Mouse (Mus musculus) c-Kit-positive CD71-positive TER-119-positive erythroid progenitor cells, embryonic 14.5 days (primary cell): Measurements from ENCODE around the gene Ppa1.
A peak's percentile ranks its signal among the peaks of the same experiment; 100 is the strongest.

Source experiments
- DNase-seq: peaks from one replicate; pipeline ENCODE4 v3.0.0-alpha.2; 2013; ENCODE audit warnings: low spot score

Gene Ppa1

GRCm38 (mm10) chr10:61648737-61649645, 639 bp downstream of the Ppa1 start:
- peak; percentile 69 for DNase-seq

GRCm38 (mm10) chr10:61654105-61654504, 5.8 kb downstream of the Ppa1 start:
- no peak for DNase-seq

- no peak for DNase-seq
Observed at GRCm38 (mm10) chr10:61654691-61655090, 6.3 kb downstream of the Ppa1 start.

- DNase-seq = no peak
Observed at GRCm38 (mm10) chr10:61655188-61655587, 6.8 kb downstream of the Ppa1 start.

GRCm38 (mm10) chr10:61656928-61657882, 8.9 kb downstream of the Ppa1 start:
- DNase-seq = no peak

GRCm38 (mm10) chr10:61657985-61658384, 9.6 kb downstream of the Ppa1 start:
- peak; percentile 51 for DNase-seq

- no peak for DNase-seq
Observed at GRCm38 (mm10) chr10:61661887-61662286, 13.5 kb downstream of the Ppa1 start.

GRCm38 (mm10) chr10:61662391-61662988, 14.1 kb downstream of the Ppa1 start:
- DNase-seq = no peak

GRCm38 (mm10) chr10:61665111-61665510, 16.8 kb downstream of the Ppa1 start:
- DNase-seq = no peak

- no peak for DNase-seq
Observed at GRCm38 (mm10) chr10:61665651-61666050, 17.3 kb downstream of the Ppa1 start.

GRCm38 (mm10) chr10:61669289-61669688, 20.9 kb downstream of the Ppa1 start:
- no peak for DNase-seq

GRCm38 (mm10) chr10:61669896-61670295, 21.5 kb downstream of the Ppa1 start:
- DNase-seq = peak; percentile 52

- no peak for DNase-seq
Observed at GRCm38 (mm10) chr10:61670758-61671157, 22.4 kb downstream of the Ppa1 start.

- peak; percentile 70 for DNase-seq
Observed at GRCm38 (mm10) chr10:61675935-61676334, 27.6 kb downstream of the Ppa1 start.

GRCm38 (mm10) chr10:61679545-61679944, 31.2 kb downstream of the Ppa1 start:
- DNase-seq = no peak

- DNase-seq = peak; percentile 95
Observed at GRCm38 (mm10) chr10:61680015-61680913, 31.9 kb downstream of the Ppa1 start, which contains the start of gene Sar1a. Gene Sar1a, plus strand, starts transcription at chr10:61680299.

- no peak for DNase-seq
Observed at GRCm38 (mm10) chr10:61689405-61689804, 41.1 kb downstream of the Ppa1 start.

- no peak for DNase-seq
Observed at GRCm38 (mm10) chr10:61693563-61693962, 45.2 kb downstream of the Ppa1 start.

GRCm38 (mm10) chr10:61694870-61695670, 46.7 kb downstream of the Ppa1 start, which contains the start of gene Tysnd1:
Gene Tysnd1, plus strand, starts transcription at chr10:61695514.
- DNase-seq = peak; percentile 94
